Mouse (Mus musculus): ENCODE data around the gene Pth2.

GRCm38 (mm10) chr7:45163735-45164490 lies 16.9 kb upstream of the Pth2 start, which contains the start of gene Slc17a7:
- no peak for TF ChIP-seq HCFC1 (IDR thresholded peaks at IDR 0.05; ENCODE audit: borderline replicate concordance, insufficient read depth, low read length)
- TF ChIP-seq CHD2 (IDR thresholded peaks at IDR 0.05; ENCODE audit: low read depth, low read length) = no peak
- no peak for TF ChIP-seq MAFK (IDR thresholded peaks at IDR 0.05; ENCODE audit: insufficient read depth, low read depth, low read length)
- no peak for TF ChIP-seq ZNF384 (IDR thresholded peaks at IDR 0.05; ENCODE audit: low read depth, low read length)

All from ES-E14 (cell line).